Mouse (Mus musculus): ENCODE measurements around the gene Dnm2.

DNA sequence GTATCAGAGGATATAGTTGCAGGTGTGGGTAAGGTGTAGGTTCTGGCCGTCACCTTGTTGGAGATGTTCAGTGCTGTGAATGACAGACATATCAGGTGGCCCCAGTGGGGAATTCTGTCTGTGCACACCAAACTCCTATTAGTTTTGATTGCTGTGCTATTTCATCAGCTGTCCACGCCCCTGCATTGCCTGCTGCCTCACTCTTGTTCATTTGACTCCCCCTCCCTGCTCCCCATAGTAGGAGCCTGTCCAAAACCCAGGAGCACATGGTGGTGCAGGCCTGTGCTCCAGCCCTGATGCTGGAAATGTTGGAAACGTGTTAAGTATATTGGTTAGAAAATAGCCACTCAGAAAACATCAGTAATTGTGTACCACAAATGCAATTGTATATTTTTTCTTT, 14.7 kb downstream of the Dnm2 start:
- no peak for TF ChIP-seq CTCF (IDR thresholded peaks at IDR 0.05; ENCODE audit: borderline replicate concordance, extremely low read depth, insufficient read depth, insufficient read length)
- TF ChIP-seq POLR2A (IDR thresholded peaks at IDR 0.05; ENCODE audit: borderline replicate concordance, extremely low read depth, insufficient read depth, insufficient read length, poor library complexity, severe bottlenecking) = no peak

Data from brain, embryonic 14.5 days (tissue).